Mouse (Mus musculus) kidney, adult 2 months (tissue): ENCODE data around the gene Emg1. TPM values are rescaled to one million over a fixed set of nuclear protein-coding genes. Genes with fewer than 3 reads are reported as not detected.

Source experiments
- DNase-seq: peaks from one replicate; pipeline ENCODE4 v3.0.0; 2021
- H3K27ac ChIP-seq: fragments of 200-500 bp; 2 replicates; pipeline ENCODE4 v1.5.1; 2012; ENCODE audit warnings: low read depth, low read length, control low read depth, inconsistent platforms; ENCODE audit not compliant: insufficient read depth
- H3K27me3 ChIP-seq: fragments of 200-500 bp; replicated peaks from 2 replicates; pipeline ENCODE4 v1.6.1; 2012; ENCODE audit warnings: mild to moderate bottlenecking, moderate library complexity, low read length, inconsistent platforms; ENCODE audit not compliant: control insufficient read depth, insufficient read depth
- H3K36me3 ChIP-seq: fragments of 200-500 bp; 2 replicates; pipeline ENCODE4 v1.6.1; 2012; ENCODE audit warnings: mild to moderate bottlenecking, moderate library complexity, low read length, inconsistent platforms; ENCODE audit not compliant: control insufficient read depth, insufficient read depth
- H3K4me1 ChIP-seq: fragments of 200-500 bp; 2 replicates; pipeline ENCODE4 v1.6.1; 2011; ENCODE audit warnings: low read length; ENCODE audit not compliant: control insufficient read depth, insufficient read depth
- H3K4me3 ChIP-seq: fragments of 200-500 bp; 2 replicates; pipeline ENCODE4 v1.5.1; 2011; ENCODE audit warnings: mild to moderate bottlenecking, low read depth, low read length, control low read depth; ENCODE audit not compliant: insufficient read depth
- CTCF ChIP-seq: fragments of 200-500 bp; conservative IDR thresholded peaks from 2 replicates; pipeline ENCODE4 v1.5.1; 2011; ENCODE audit warnings: low read depth, mild to moderate bottlenecking, control low read depth, low read length, moderate library complexity, mixed read lengths; ENCODE audit not compliant: insufficient read depth, insufficient read length
- POLR2A ChIP-seq: fragments of 200-500 bp; IDR thresholded peaks from one replicate; pipeline ENCODE4 v1.6.1; 2011; ENCODE audit warnings: low read depth, low read length, control low read depth
- WGBS: fragments of 180-500 bp; shearing (Covaris S2); methylation state at CpG from one replicate; pipeline ENCODE4 v1.1.7; 2018; 5-methylcytosine and 5-hydroxymethylcytosine counted together
- polyA plus RNA-seq: library from polyadenylated mRNA; depleted of rRNA; stranded (reverse); fragments of >200 nt; gene quantifications from 2 replicates; pipeline ENCODE4 v1.2.3, GENCODE M21; 2012

Emg1 gene
- polyA plus RNA-seq, 1 experiment = 67.4 TPM

DNA sequence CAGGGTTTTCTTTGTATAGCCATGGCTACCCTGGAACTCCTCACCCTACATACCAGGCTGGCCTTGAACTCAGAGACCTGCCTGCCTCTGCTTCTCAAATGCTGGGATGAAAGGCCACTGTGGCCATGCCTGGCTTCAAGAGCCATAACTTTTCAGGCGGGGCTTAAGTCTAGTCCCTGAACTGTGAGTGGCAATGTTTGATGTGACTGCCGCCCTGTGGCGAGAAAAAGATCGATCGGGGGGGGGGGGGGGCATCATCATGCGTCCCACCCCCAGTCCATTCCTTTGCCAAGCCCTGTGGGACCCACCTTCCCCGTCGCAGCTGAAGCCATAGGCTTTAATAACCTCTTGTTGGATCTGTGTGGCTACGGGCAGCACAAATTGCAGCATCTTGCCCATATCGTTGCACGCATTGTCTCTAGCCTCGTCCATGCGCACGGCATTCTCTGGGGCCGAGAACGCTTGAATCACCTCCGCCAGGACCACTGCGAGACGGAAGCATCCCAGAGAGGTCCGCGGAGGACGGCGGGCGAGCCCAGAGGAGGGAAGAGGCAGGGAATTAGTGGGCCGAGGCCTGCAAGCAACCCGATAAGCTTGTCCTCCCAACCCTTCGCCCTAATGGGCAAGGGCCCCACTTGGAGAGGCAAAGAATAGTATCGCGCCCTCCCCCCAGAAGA, 28.4 kb upstream of the Emg1 start:
- TF ChIP-seq POLR2A (peak; percentile 2), CTCF (peak; percentile 49; the same call in 1 of the 2 replicates)
- Histone ChIP-seq H3K4me3 (peak overlapping the region; percentile 74), H3K27ac (peak overlapping the region; percentile 99), H3K4me1 (peaks cover 21% of the 10 kb centered on the region), H3K36me3 (no peaks in the 10 kb centered on the region), H3K27me3 (no peaks in the 10 kb centered on the region)
- peak; percentile 67 for DNase-seq
- under 1% methylated on average over 29 of the region's 29 CpGs for WGBS

DNA sequence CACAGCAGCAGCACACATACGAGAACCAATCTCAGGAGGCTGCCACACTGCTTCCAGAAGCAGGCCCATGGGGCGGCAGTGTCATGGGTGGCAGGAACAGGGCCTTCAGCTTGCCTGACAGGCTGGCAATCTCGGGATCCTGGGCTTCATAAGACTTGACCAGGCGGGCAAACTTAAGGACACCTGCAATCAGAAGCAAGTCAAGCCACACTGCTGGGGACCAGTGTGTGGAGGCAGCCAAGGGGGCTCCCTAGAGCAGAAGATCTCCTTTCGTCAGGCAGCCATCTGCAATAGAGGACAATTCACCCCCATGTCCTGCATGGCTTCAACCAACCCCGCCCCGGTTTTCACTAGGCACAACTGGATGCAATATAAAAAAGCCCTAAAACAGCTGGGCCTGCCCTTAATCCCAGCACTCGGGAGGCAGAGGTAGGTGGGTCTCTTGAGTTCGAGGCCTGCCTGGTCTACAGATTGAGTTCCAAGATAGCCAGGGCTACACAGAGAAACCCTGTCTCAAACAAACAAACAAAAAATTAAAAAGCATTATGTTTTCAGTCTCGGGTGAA, 27.3 kb upstream of the Emg1 start:
- H3K36me3 ChIP-seq = no peaks in the 10 kb centered on the region
- no peak overlapping the region for H3K4me3 ChIP-seq
- DNase-seq = no peak
- no peak for TF ChIP-seq CTCF
- no peak for TF ChIP-seq POLR2A
- peaks cover 17% of the 10 kb centered on the region for H3K4me1 ChIP-seq
- H3K27ac ChIP-seq = peak overlapping the region; percentile 63
- no peaks in the 10 kb centered on the region for H3K27me3 ChIP-seq
- WGBS = 85% methylated on average over 10 of the region's 10 CpGs

DNA sequence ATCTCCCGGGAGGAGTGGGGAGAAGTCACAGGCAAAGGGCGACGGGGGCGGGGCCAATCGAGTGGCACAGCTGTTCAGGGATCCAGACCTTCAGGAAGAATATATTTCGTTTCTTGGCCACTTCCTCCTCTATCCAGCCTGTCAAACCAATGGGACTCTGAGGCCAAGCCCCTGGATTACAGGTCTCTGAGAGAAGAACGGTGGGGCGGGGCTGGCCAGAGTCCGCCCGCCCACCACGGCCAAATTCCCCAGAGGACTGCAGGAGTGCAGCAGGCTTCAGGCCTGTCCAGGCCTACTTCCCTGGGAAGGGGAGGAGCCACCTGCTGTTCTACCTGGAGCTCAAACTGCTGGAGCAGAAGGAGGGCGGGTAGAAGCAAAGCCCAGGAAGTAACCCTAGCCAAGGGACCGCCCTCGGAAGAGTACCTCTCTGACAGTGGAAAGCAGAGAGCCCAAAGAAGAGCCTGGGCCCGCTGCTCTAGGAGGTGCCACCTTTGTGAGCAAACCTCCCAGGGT, 26.6 kb upstream of the Emg1 start, which contains the start of gene Ptpn6:
Ptpn6 (minus strand) TSS at position 204 of the 513 bp plus-strand sequence.
- peak; percentile 96 for DNase-seq
- H3K4me1 ChIP-seq = peaks cover 17% of the 10 kb centered on the region
- peak within 1 kb of the TSS; percentile 49 for H3K4me3 ChIP-seq
- H3K36me3 ChIP-seq = no peaks in the 10 kb centered on the region
- peak within 1 kb of the TSS; percentile 69 for H3K27ac ChIP-seq
- TF ChIP-seq POLR2A (peak; percentile 12), CTCF (0 out of 2 replicates have a peak, but pooled peaks have one; percentile 13)
- WGBS = 11% methylated on average over 15 of the region's 15 CpGs
- H3K27me3 ChIP-seq = no peaks in the 10 kb centered on the region

DNA sequence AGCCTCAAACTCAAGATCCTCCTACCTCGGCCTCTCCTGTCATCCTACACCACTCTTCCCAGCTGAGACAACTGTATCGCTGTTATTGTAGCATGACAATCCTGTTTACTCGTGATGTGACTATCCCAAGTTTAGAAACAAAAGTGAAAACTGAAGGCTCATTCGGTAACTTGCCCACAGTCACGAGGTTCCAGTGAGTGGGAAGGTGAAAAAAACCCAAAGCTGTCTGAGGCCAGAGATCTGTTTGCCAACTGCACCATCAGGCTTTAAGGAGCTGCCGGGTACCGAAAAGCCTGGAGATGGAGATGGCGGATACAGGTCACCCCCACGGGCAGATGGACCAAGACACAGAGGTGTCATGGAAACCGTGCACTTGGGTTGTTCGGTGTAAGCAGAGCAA, 25.1 kb upstream of the Emg1 start:
- TF ChIP-seq POLR2A (no peak), CTCF (no peak)
- Histone ChIP-seq H3K36me3 (no peaks in the 10 kb centered on the region), H3K4me3 (no peak overlapping the region), H3K27me3 (no peaks in the 10 kb centered on the region), H3K27ac (no peak overlapping the region), H3K4me1 (peaks cover 17% of the 10 kb centered on the region)
- no peak for DNase-seq
- 87% methylated on average over 11 of the region's 11 CpGs for WGBS

DNA sequence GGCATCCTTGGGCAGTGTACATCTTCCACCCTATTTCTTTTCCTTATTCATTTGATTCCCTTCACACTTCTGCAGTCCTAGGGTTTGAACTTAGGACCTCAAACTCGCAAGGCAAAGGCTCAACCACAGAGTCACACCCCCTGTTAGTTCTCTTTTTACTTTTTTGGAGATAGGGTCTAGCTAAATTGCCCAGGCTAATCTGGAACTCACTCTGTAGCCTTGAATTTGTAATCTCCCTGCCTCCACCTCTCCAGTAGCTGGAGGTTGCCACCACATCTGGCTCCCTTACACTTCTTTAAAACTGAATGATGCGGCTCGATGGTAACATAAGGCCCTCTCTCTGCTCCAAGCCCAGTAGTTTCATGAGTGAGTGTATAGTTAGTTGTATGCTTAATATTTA, 22.4 kb upstream of the Emg1 start:
- Histone ChIP-seq H3K4me1 (peaks cover 6% of the 10 kb centered on the region; the same call in 1 of the 2 replicates), H3K27ac (no peak overlapping the region), H3K36me3 (no peaks in the 10 kb centered on the region), H3K27me3 (no peaks in the 10 kb centered on the region), H3K4me3 (no peak overlapping the region)
- WGBS = 91% methylated on average over 3 of the region's 3 CpGs
- DNase-seq = no peak
- no peak for TF ChIP-seq CTCF

DNA sequence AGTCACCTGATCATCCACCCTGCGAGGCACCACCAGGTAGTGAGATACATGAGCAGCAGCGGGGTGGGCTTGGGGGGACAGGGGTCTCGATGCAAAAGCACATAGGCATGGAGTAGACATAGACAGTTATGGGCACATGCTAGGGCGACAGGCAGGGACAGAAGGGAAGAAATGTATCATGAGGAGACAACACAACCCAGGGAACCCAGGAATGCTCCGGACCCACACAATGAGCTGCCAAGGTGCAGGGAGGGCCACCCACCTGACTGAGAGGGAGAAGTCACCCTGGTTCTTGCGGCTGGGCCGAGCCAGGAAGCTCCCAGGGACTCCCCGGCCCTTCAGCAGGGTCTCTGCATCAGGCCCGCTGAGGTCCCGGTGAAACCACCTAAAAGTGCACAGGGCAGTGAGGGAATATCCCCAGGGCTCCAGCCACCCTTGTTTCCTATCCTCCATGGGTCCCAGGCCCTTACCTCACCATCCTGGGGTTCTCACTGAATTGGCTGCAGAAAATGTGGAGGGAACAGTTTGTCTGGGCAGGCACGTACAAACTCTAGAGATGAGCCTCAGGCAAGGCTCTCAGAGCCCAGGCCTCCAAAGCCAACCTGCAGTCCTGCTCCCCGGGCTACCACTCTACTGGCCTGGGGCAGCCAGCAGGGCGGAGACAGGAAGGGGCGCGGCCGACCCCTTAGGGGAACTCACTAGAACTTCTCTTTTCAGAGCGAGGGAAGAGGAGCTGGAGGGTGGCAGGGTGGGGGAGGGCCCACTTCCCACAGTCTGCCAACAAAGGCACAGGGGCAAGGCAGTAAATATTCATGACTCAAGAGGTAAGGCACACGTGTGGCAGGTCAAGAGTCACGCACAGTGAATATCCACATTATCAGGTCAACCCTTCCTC, 20.7 kb upstream of the Emg1 start:
- peaks cover 2% of the 10 kb centered on the region; the same call in 1 of the 2 replicates for H3K4me1 ChIP-seq
- no peak overlapping the region for H3K4me3 ChIP-seq
- H3K36me3 ChIP-seq = no peaks in the 10 kb centered on the region
- DNase-seq = no peak
- TF ChIP-seq CTCF (no peak), POLR2A (no peak)
- 63% methylated on average over 19 of the region's 19 CpGs for WGBS
- no peaks in the 10 kb centered on the region for H3K27me3 ChIP-seq
- no peak overlapping the region for H3K27ac ChIP-seq
